ENCODE assay signal across 7 mouse cellular contexts in genomic region chr3:89422556-89423205, GRCm38 (mm10). TPM values are rescaled to one million over a fixed set of nuclear protein-coding genes. Genes with fewer than 3 reads are reported as not detected.
A peak's percentile ranks its signal among the peaks of the same experiment; 100 is the strongest.
DNase-seq lines count a peak whose midpoint lies in the region; ATAC-seq lines count a peak whose summit lies in the region.

No protein-coding gene starts in this region.

- H3K27ac ChIP-seq in lung, embryonic 16.5 days (ENCODE audit: low read length): no peak overlapping the region
- H3K27ac ChIP-seq in forebrain, embryonic 12.5 days: no peak overlapping the region
- H3K27ac ChIP-seq in limb, embryonic 12.5 days: peak overlapping the region; percentile 86; the same call in 1 of the 2 replicates
- peak overlapping the region; percentile 39; the same call in 1 of the 2 replicates for H3K27ac ChIP-seq in stomach, embryonic 14.5 days (ENCODE audit: low read length)

- H3K36me3 ChIP-seq in lung, embryonic 16.5 days (ENCODE audit: control insufficient read depth, insufficient read depth, low read length): peaks cover 30% of the 10 kb centered on the region
- H3K36me3 ChIP-seq in forebrain, embryonic 12.5 days (replicated peaks): peaks cover 24% of the 10 kb centered on the region
- H3K36me3 ChIP-seq in limb, embryonic 12.5 days: peaks cover 51% of the 10 kb centered on the region
- peaks cover 32% of the 10 kb centered on the region for H3K36me3 ChIP-seq in stomach, embryonic 14.5 days (ENCODE audit: control insufficient read depth, insufficient read depth, low read length)

- peak overlapping the region; percentile 78 for H3K4me3 ChIP-seq in lung, embryonic 16.5 days (ENCODE audit: low read length)
- peak overlapping the region; percentile 37; the same call in 1 of the 2 replicates for H3K4me3 ChIP-seq in forebrain, embryonic 12.5 days (replicated peaks)
- H3K4me3 ChIP-seq in limb, embryonic 12.5 days (replicated peaks): peak overlapping the region; percentile 44
- H3K4me3 ChIP-seq in stomach, embryonic 14.5 days (ENCODE audit: low read depth, low read length): peak overlapping the region; percentile 59

- H3K9ac ChIP-seq in lung, embryonic 16.5 days (ENCODE audit: low read length): peak overlapping the region; percentile 81
- peak overlapping the region; percentile 65; the same call in 1 of the 2 replicates for H3K9ac ChIP-seq in forebrain, embryonic 12.5 days
- H3K9ac ChIP-seq in limb, embryonic 12.5 days (replicated peaks): peak overlapping the region; percentile 71
- peak overlapping the region; percentile 50 for H3K9ac ChIP-seq in stomach, embryonic 14.5 days (replicated peaks; ENCODE audit: low read depth, low read length)

- H3K9me3 ChIP-seq in lung, embryonic 16.5 days (ENCODE audit: control insufficient read depth, low read length): no peaks in the 10 kb centered on the region
- no peaks in the 10 kb centered on the region for H3K9me3 ChIP-seq in forebrain, embryonic 12.5 days
- no peaks in the 10 kb centered on the region for H3K9me3 ChIP-seq in limb, embryonic 12.5 days
- H3K9me3 ChIP-seq in stomach, embryonic 14.5 days (ENCODE audit: control insufficient read depth, low read depth, low read length): no peaks in the 10 kb centered on the region

- DNase-seq in lung, postnatal 14 days: no peak
- no peak for DNase-seq in MN1 (ENCODE audit: low spot score)

- H3K4me2 ChIP-seq in lung, embryonic 16.5 days (ENCODE audit: low read depth, low read length): peak overlapping the region; percentile 94
- peak overlapping the region; percentile 60; the same call in 1 of the 2 replicates for H3K4me2 ChIP-seq in forebrain, embryonic 12.5 days
- peak overlapping the region; percentile 80 for H3K4me2 ChIP-seq in limb, embryonic 12.5 days
- H3K4me2 ChIP-seq in stomach, embryonic 14.5 days (replicated peaks; ENCODE audit: low read depth, low read length): peak overlapping the region; percentile 79

- H3K4me1 ChIP-seq in lung, embryonic 16.5 days (replicated peaks; ENCODE audit: control insufficient read depth, insufficient read depth, low read length): peaks cover 22% of the 10 kb centered on the region
- H3K4me1 ChIP-seq in forebrain, embryonic 12.5 days: peaks cover 40% of the 10 kb centered on the region
- H3K4me1 ChIP-seq in limb, embryonic 12.5 days (replicated peaks): peaks cover 39% of the 10 kb centered on the region
- peaks cover 43% of the 10 kb centered on the region for H3K4me1 ChIP-seq in stomach, embryonic 14.5 days (ENCODE audit: control insufficient read depth, insufficient read depth, low read length)

- no peaks in the 10 kb centered on the region for H3K27me3 ChIP-seq in lung, embryonic 16.5 days (ENCODE audit: control insufficient read depth, insufficient read depth, low read depth, low read length)
- no peaks in the 10 kb centered on the region for H3K27me3 ChIP-seq in forebrain, embryonic 12.5 days
- no peaks in the 10 kb centered on the region for H3K27me3 ChIP-seq in limb, embryonic 12.5 days
- no peaks in the 10 kb centered on the region for H3K27me3 ChIP-seq in stomach, embryonic 14.5 days (ENCODE audit: control insufficient read depth, insufficient read depth, low read length)

- ATAC-seq in lung, embryonic 16.5 days (ENCODE audit: low read depth): no peak
- ATAC-seq in forebrain, embryonic 12.5 days (ENCODE audit: low FRiP score): no peak
- ATAC-seq in limb, embryonic 12.5 days (ENCODE audit: insufficient number of reproducible peaks, insufficient read depth, low FRiP score, low TSS enrichment, low read depth): no peak
- no peak for ATAC-seq in stomach, embryonic 14.5 days (ENCODE audit: insufficient number of reproducible peaks, insufficient read depth, low FRiP score, low read depth)
- no peak for ATAC-seq in CD4-positive, CD25-positive, alpha-beta regulatory T cell, adult 4 months

- 64% methylated on average over 6 of the region's 6 CpGs for WGBS in lung, embryonic 16.5 days
- 76% methylated on average over 6 of the region's 6 CpGs for WGBS in forebrain, embryonic 12.5 days
- 75% methylated on average over 6 of the region's 6 CpGs for WGBS in limb, embryonic 12.5 days
- WGBS in stomach, embryonic 14.5 days: 58% methylated on average over 6 of the region's 6 CpGs

RNA-seq across cellular contexts. Expression of gene Shc1, which starts 4.4 kb away (rescaled TPM):
- polyA plus RNA-seq in lung, embryonic 16.5 days (2015; fragmentation: Nextera tagmentation; extraction: Ambion mirVana): 110 and 114 TPM in 2 replicates
- polyA plus RNA-seq in forebrain, embryonic 12.5 days (2016; fragmentation: Nextera tagmentation; extraction: Ambion mirVana): 28.4 and 30.9 TPM in 2 replicates
- 84.4 and 90.9 TPM in 2 replicates for polyA plus RNA-seq in limb, embryonic 12.5 days (2016; fragmentation: Nextera tagmentation; extraction: Ambion mirVana)
- 68.7 and 73.2 TPM in 2 replicates for polyA plus RNA-seq in stomach, embryonic 14.5 days (2014; fragmentation: Nextera tagmentation; extraction: Ambion mirVana)
- 10 to 100 TPM; 33.2 to 35.2 TPM for polyA plus RNA-seq in CD4-positive, CD25-positive, alpha-beta regulatory T cell, adult 4 months (2017; shearing (Covaris generic))

RNA-seq across cellular contexts. Expression of gene Cks1b, which starts 4.5 kb away (rescaled TPM):
- 490 and 518 TPM in 2 replicates for polyA plus RNA-seq in lung, embryonic 16.5 days (2015; fragmentation: Nextera tagmentation; extraction: Ambion mirVana)
- polyA plus RNA-seq in forebrain, embryonic 12.5 days (2016; fragmentation: Nextera tagmentation; extraction: Ambion mirVana): 363 and 395 TPM in 2 replicates
- polyA plus RNA-seq in limb, embryonic 12.5 days (2016; fragmentation: Nextera tagmentation; extraction: Ambion mirVana): 585 and 619 TPM in 2 replicates
- polyA plus RNA-seq in stomach, embryonic 14.5 days (2014; fragmentation: Nextera tagmentation; extraction: Ambion mirVana): 470 and 503 TPM in 2 replicates
- polyA plus RNA-seq in CD4-positive, CD25-positive, alpha-beta regulatory T cell, adult 4 months (2017; shearing (Covaris generic)): 10 to 100 TPM; 21.6 to 40.2 TPM

RNA-seq across cellular contexts. Expression of gene Pygo2, which starts 7.3 kb away (rescaled TPM):
- polyA plus RNA-seq in lung, embryonic 16.5 days (2015; fragmentation: Nextera tagmentation; extraction: Ambion mirVana): 31.5 and 33.3 TPM in 2 replicates
- polyA plus RNA-seq in forebrain, embryonic 12.5 days (2016; fragmentation: Nextera tagmentation; extraction: Ambion mirVana): 47.2 and 48.8 TPM in 2 replicates
- polyA plus RNA-seq in limb, embryonic 12.5 days (2016; fragmentation: Nextera tagmentation; extraction: Ambion mirVana): 62.4 and 64.0 TPM in 2 replicates
- polyA plus RNA-seq in stomach, embryonic 14.5 days (2014; fragmentation: Nextera tagmentation; extraction: Ambion mirVana): 39.7 and 49.2 TPM in 2 replicates
- 1 to 10 TPM; 6.0 to 7.9 TPM for polyA plus RNA-seq in CD4-positive, CD25-positive, alpha-beta regulatory T cell, adult 4 months (2017; shearing (Covaris generic))

RNA-seq across cellular contexts. Expression of gene Flad1, which starts 11.0 kb away (rescaled TPM):
- 24.0 and 26.9 TPM in 2 replicates for polyA plus RNA-seq in lung, embryonic 16.5 days (2015; fragmentation: Nextera tagmentation; extraction: Ambion mirVana)
- polyA plus RNA-seq in forebrain, embryonic 12.5 days (2016; fragmentation: Nextera tagmentation; extraction: Ambion mirVana): 32.2 and 33.1 TPM in 2 replicates
- polyA plus RNA-seq in limb, embryonic 12.5 days (2016; fragmentation: Nextera tagmentation; extraction: Ambion mirVana): 25.0 and 26.4 TPM in 2 replicates
- 22.3 and 24.5 TPM in 2 replicates for polyA plus RNA-seq in stomach, embryonic 14.5 days (2014; fragmentation: Nextera tagmentation; extraction: Ambion mirVana)
- 10 to 100 TPM; 52.2 to 71.7 TPM for polyA plus RNA-seq in CD4-positive, CD25-positive, alpha-beta regulatory T cell, adult 4 months (2017; shearing (Covaris generic))

RNA-seq across cellular contexts. Expression of gene Pbxip1, which starts 13.8 kb away (rescaled TPM):
- polyA plus RNA-seq in lung, embryonic 16.5 days (2015; fragmentation: Nextera tagmentation; extraction: Ambion mirVana): 35.8 and 38.3 TPM in 2 replicates
- polyA plus RNA-seq in forebrain, embryonic 12.5 days (2016; fragmentation: Nextera tagmentation; extraction: Ambion mirVana): 14.4 and 14.7 TPM in 2 replicates
- 27.4 and 28.5 TPM in 2 replicates for polyA plus RNA-seq in limb, embryonic 12.5 days (2016; fragmentation: Nextera tagmentation; extraction: Ambion mirVana)
- polyA plus RNA-seq in stomach, embryonic 14.5 days (2014; fragmentation: Nextera tagmentation; extraction: Ambion mirVana): 21.7 and 25.3 TPM in 2 replicates
- 10 to 100 TPM; 41.4 to 52.4 TPM for polyA plus RNA-seq in CD4-positive, CD25-positive, alpha-beta regulatory T cell, adult 4 months (2017; shearing (Covaris generic))

Comparison
In these comparisons a context has a peak if more than half of its experiments do, and no peak if none do; other contexts are left out.
1. H3K27ac ChIP-seq: peak in limb, embryonic 12.5 days (single experiment) and stomach, embryonic 14.5 days (single experiment); none in lung, embryonic 16.5 days (single experiment) and forebrain, embryonic 12.5 days (single experiment).
2. Peak in every context shown above with its lines, with median percentiles within 50 percentile points of each other: H3K4me2 ChIP-seq, H3K4me3 ChIP-seq and H3K9ac ChIP-seq.